Mouse (Mus musculus) hindbrain, embryonic 10.5 days (tissue): ENCODE measurements at regions not wholly inside any gene's neighbourhood (a gene's known extent, or its start where the extent isn't known, plus 50 kb on each side); places are given as distances from the start of the nearest gene placed in this dataset.

Experiments
- DNase-seq: peaks from one replicate; pipeline ENCODE4 v3.0.0-alpha.2; 2017; ENCODE audit warnings: low spot score
- H3K27ac ChIP-seq: fragments of 300-500 bp; sonication (generic); 2 replicates; pipeline ENCODE4 v1.5.1; 2016; ENCODE audit warnings: mild to moderate bottlenecking, moderate library complexity
- H3K27me3 ChIP-seq: fragments of 300-500 bp; sonication (generic); 2 replicates; pipeline ENCODE4 v1.6.1; 2016; ENCODE audit warnings: mild to moderate bottlenecking; ENCODE audit not compliant: poor library complexity, insufficient read depth, severe bottlenecking
- H3K36me3 ChIP-seq: fragments of 300-500 bp; sonication (generic); 2 replicates; pipeline ENCODE4 v1.6.1; 2016; ENCODE audit warnings: mild to moderate bottlenecking, moderate library complexity
- H3K4me1 ChIP-seq: fragments of 300-500 bp; sonication (generic); replicated peaks from 2 replicates; pipeline ENCODE4 v1.6.1; 2016; ENCODE audit warnings: mild to moderate bottlenecking
- H3K4me3 ChIP-seq: fragments of 300-500 bp; sonication (generic); 2 replicates; pipeline ENCODE4 v1.5.1; 2016; ENCODE audit warnings: mild to moderate bottlenecking, moderate library complexity
- H3K9me3 ChIP-seq: fragments of 300-500 bp; sonication (generic); 2 replicates; pipeline ENCODE4 v1.6.1; 2016; ENCODE audit warnings: mild to moderate bottlenecking, moderate library complexity
- WGBS: fragments of 180-500 bp; shearing (Covaris S2); methylation state at CpG from one replicate; pipeline ENCODE4 v1.1.7; 2016; 5-methylcytosine and 5-hydroxymethylcytosine counted together

DNA sequence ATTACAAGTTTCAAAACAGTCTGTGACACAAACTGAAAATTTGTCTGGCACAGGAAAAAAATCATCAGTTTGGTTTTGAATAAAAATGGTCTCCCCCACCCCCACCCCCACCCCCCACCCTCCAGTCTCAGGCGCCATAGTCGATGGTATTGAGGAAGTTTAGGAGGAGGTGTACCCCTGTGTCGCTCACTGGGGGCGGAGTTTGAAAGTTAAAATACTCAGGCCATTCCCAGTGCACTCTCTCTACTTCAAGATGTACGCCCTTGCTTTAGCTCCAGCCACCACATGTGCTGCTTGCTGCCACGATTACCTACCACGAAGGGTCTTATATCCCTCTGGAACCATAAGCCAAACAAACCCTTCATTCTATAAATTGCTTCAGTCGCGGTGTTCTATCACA is 337.6 kb downstream of the Rapgef2 start:
- H3K27me3 ChIP-seq: no peaks in the 10 kb centered on the region
- WGBS: 92% methylated on average over 9 of the region's 9 CpGs

GRCm38 (mm10) chr3:78948171-78948570 is 338.1 kb downstream of the Rapgef2 start:
- H3K27ac ChIP-seq: no peak overlapping the region
- peak; percentile 39 for DNase-seq
- no peaks in the 10 kb centered on the region for H3K36me3 ChIP-seq
- H3K4me1 ChIP-seq: no peaks in the 10 kb centered on the region
- no peaks in the 10 kb centered on the region for H3K9me3 ChIP-seq
- WGBS: 39% methylated on average over 8 of the region's 8 CpGs
- no peak overlapping the region for H3K4me3 ChIP-seq
- H3K27me3 ChIP-seq: no peaks in the 10 kb centered on the region

More for the DNA sequence above, 337.6 kb downstream of the Rapgef2 start:
- H3K9me3 ChIP-seq: no peaks in the 10 kb centered on the region
- no peaks in the 10 kb centered on the region for H3K36me3 ChIP-seq
- no peak for DNase-seq
- no peak overlapping the region for H3K27ac ChIP-seq
- H3K4me1 ChIP-seq: no peaks in the 10 kb centered on the region
- no peak overlapping the region for H3K4me3 ChIP-seq

DNA sequence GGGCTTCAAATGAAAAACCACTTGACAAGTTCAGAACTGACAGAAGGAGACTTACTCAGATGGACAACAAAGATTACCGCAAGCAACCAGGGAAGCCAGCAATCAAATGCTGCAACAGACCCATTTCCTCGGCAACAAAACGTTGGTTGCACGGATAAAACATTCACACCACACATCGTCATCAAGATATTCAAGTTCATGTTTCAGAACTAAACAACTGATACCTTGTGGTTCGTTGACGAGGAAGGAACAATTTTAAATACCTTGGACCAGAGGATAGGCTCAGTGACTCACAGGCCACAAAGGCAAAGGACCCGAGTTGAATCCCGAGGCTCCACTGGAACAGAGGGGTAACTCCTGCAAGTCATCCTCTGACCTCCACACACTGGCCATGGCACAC is 339.1 kb downstream of the Rapgef2 start:
- Histone ChIP-seq H3K9me3 (no peaks in the 10 kb centered on the region), H3K36me3 (no peaks in the 10 kb centered on the region), H3K4me3 (no peak overlapping the region), H3K4me1 (no peaks in the 10 kb centered on the region), H3K27ac (no peak overlapping the region), H3K27me3 (no peaks in the 10 kb centered on the region)
- DNase-seq: no peak
- WGBS: 90% methylated on average over 9 of the region's 9 CpGs

DNA sequence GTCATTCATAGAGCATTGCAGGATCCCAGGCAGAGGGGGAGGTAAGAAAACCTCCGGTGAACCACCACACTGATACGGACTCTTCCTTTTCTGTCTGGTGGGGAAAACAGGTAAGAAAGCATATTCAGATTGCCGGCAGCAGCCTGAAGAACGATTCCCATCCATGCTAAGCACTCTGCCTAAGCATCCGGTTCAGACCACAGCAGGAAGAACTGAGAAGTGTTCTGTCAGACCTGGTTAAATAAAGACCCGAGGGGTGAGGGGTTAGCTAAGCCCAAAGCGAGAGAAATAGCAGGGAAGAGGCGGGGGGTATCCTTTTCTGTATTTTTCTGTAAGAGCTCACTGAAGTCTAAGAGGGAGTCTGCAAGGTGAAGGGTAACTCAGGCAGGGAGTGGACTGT is 342.1 kb downstream of the Rapgef2 start:
- Histone ChIP-seq H3K9me3 (no peaks in the 10 kb centered on the region), H3K4me3 (no peak overlapping the region), H3K27me3 (no peaks in the 10 kb centered on the region), H3K27ac (no peak overlapping the region), H3K36me3 (no peaks in the 10 kb centered on the region), H3K4me1 (no peaks in the 10 kb centered on the region)
- DNase-seq: no peak
- 75% methylated on average over 8 of the region's 8 CpGs for WGBS

DNA sequence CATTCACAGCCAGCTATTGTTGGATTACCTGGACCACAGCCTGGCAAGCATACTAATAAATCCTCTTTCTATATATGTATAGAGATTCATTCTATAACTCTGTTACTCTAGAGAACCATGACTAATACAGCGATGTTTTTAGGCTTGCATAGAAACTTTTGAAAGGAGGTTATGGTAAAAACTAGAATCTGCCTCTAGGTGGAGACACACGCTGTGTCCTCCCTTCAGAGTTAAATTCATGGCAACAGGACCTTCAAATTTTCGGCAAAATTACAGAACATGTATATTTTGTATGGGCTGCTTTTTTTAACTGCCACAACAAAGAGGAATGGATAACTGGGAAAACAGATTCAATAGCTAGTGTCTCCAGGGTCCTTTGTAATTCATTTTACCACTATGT is 353.3 kb downstream of the Rapgef2 start:
- H3K36me3 ChIP-seq: no peaks in the 10 kb centered on the region
- H3K9me3 ChIP-seq: no peaks in the 10 kb centered on the region
- no peak for DNase-seq
- H3K4me3 ChIP-seq: no peak overlapping the region
- H3K27me3 ChIP-seq: no peaks in the 10 kb centered on the region
- 81% methylated on average over 3 of the region's 3 CpGs for WGBS
- no peak overlapping the region for H3K27ac ChIP-seq
- no peaks in the 10 kb centered on the region for H3K4me1 ChIP-seq

GRCm38 (mm10) chr3:78919850-78920249 is 366.5 kb downstream of the Rapgef2 start:
- WGBS: 57% methylated on average over 6 of the region's 6 CpGs
- Histone ChIP-seq H3K36me3 (no peaks in the 10 kb centered on the region), H3K27me3 (no peaks in the 10 kb centered on the region), H3K9me3 (no peaks in the 10 kb centered on the region), H3K27ac (no peak overlapping the region), H3K4me3 (no peak overlapping the region), H3K4me1 (peaks cover 9% of the 10 kb centered on the region; the same call in 1 of the 2 replicates)
- DNase-seq: no peak

DNA sequence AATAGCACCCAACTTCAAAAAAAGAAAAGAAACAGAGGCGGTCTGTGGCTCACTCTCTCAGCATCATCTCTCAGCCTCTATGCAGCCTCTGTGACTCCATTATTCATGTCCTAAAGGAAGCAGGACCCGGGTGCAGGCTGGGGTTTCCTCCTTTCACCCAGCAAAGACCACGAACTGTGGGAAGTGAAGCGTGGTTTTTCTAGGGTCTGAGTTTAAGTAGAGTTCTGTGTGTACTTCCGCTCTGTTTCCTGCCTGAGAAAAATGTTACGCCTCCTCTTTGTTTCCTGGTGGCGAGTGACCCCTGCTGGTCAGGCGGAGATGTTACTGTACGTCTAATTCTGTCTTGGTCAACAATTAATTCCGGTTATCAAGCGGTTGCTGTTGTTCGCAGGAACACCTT is 366.9 kb downstream of the Rapgef2 start:
- Histone ChIP-seq H3K9me3 (no peaks in the 10 kb centered on the region), H3K27ac (peak overlapping the region; percentile 76), H3K27me3 (no peaks in the 10 kb centered on the region), H3K4me1 (peaks cover 9% of the 10 kb centered on the region; the same call in 1 of the 2 replicates), H3K4me3 (peak overlapping the region; percentile 33), H3K36me3 (no peaks in the 10 kb centered on the region)
- WGBS: 23% methylated on average over 12 of the region's 12 CpGs
- DNase-seq: peak; percentile 81

DNA sequence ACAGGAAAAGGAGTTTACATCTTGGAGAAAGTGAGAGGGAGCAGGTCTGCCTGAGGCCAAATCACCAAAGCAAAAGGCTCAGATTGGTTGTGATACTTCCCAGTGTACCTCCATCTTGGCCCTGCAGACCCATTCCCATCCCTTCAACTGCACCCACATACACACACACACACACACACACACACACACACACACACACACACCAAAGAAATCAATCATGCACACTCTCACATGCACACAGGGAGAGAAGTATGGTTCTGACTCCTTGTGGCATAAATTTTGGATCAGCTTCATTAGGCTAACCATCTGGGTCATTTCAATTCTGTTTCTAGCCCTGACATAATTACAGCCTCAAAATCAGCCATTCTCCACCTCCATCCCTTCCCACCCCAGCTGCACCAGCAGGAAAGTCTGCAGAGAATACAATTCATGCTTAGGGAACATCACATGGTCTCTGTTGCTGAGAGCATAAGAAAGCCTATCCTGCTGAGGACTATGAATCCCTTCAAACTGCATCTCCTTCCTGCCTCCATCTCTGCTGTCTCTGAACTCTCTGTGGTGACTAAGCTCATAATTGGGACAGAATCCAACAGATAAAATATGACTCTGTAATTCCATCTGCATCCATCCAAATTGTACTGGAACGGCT is 378.0 kb downstream of the Rapgef2 start:
- Histone ChIP-seq H3K36me3 (no peaks in the 10 kb centered on the region), H3K27ac (no peak overlapping the region), H3K9me3 (no peaks in the 10 kb centered on the region), H3K27me3 (no peaks in the 10 kb centered on the region), H3K4me1 (peaks cover 3% of the 10 kb centered on the region; the same call in 1 of the 2 replicates), H3K4me3 (no peak overlapping the region)
- 83% methylated on average over 1 of the region's 1 CpGs for WGBS
- no peak for DNase-seq

GRCm38 (mm10) chr3:78907778-78908177 is 378.5 kb downstream of the Rapgef2 start:
- Histone ChIP-seq H3K27me3 (no peaks in the 10 kb centered on the region), H3K4me3 (no peak overlapping the region), H3K4me1 (peaks cover 9% of the 10 kb centered on the region; the same call in 1 of the 2 replicates), H3K9me3 (no peaks in the 10 kb centered on the region), H3K27ac (no peak overlapping the region), H3K36me3 (no peaks in the 10 kb centered on the region)
- DNase-seq: no peak
- 89% methylated on average over 7 of the region's 7 CpGs for WGBS

GRCm38 (mm10) chr3:78901838-78902484 is 384.4 kb downstream of the Rapgef2 start:
- no peaks in the 10 kb centered on the region for H3K9me3 ChIP-seq
- peaks cover 42% of the 10 kb centered on the region for H3K4me1 ChIP-seq
- H3K4me3 ChIP-seq: no peak overlapping the region
- 62% methylated on average over 4 of the region's 4 CpGs for WGBS
- DNase-seq: peak; percentile 15
- peak overlapping the region; percentile 76 for H3K27ac ChIP-seq
- no peaks in the 10 kb centered on the region for H3K36me3 ChIP-seq
- no peaks in the 10 kb centered on the region for H3K27me3 ChIP-seq

DNA sequence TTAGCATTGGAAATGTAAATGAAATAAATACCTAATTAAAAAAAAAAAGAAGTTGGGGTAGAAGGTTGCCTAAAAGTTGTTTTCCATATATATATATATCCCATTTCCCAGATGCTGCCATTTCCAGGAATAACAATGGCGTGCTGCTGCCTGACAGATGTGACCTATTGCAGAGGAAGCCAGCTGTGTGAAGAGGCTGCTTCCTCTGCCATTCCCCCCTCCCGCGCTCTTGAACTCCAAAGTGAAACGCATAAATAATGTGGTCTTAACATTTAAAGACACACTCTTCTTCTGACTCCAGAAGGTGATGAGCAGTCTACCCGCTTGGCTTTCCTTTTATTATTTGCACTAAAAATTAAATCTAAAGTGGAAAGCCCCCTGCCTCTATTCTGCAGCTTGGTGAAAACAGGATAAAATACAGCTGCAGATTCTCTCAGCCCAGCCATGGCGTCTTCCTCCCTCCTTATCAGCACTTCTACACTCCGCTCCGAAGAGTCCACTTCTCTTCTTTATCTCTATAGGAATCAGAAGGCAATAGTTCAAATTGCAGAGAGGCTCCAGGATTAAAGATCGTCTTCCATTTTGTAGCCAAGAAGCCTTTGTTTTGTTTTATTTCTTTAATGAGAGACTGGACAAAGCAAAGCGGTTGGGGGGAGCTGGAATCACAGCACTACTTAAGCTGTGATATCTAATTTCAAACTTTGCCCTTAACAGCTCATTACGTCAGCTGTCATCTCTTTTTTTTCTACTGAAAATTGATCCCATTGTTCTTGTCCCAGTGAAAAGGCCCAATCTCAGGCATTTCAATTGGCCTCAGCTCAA is 385.1 kb downstream of the Rapgef2 start:
- Histone ChIP-seq H3K27me3 (no peaks in the 10 kb centered on the region), H3K9me3 (no peaks in the 10 kb centered on the region), H3K27ac (peak overlapping the region; percentile 76), H3K36me3 (no peaks in the 10 kb centered on the region), H3K4me1 (peaks cover 42% of the 10 kb centered on the region), H3K4me3 (no peak overlapping the region)
- no peak for DNase-seq
- 37% methylated on average over 11 of the region's 11 CpGs for WGBS

DNA sequence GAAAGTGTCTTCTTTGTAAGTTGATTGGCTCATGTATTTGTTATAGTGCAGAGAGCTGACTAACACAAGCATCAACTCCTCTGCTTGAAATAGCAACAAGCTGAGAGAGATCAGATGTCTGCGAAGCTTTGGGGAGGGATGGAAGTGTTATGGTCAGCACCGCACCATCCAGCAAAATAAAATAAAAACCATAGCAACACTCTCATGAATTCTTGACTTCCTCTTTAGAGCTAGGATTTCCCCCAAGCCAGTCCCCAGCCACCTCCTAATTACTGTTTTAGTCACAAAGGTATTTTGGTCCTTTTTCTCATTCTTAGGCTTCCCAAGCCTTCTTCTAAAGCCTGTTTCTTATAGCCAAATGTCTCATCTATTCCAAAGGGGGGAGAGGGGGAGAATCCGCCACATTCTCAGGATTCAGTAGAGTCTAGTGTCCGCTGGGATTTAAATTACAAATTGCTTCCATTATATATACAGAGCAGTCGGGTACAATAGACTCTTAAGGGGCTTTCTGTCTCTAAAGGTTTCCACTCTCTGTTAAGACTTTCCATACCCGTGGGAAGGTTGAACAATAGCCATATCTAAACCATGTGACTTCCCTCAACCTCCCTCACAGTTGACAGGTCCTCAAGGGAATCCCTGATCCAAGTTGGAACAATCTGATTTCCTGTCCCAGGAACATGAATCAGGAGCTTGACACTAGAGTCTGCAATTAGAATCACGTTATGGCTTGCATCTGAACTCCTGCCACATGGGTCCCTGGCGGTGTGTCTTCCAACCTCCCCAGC is 386.7 kb downstream of the Rapgef2 start:
- H3K27ac ChIP-seq: peak overlapping the region; percentile 35
- WGBS: 58% methylated on average over 8 of the region's 8 CpGs
- H3K4me1 ChIP-seq: peaks cover 42% of the 10 kb centered on the region
- no peak overlapping the region for H3K4me3 ChIP-seq
- H3K36me3 ChIP-seq: no peaks in the 10 kb centered on the region
- H3K27me3 ChIP-seq: no peaks in the 10 kb centered on the region
- no peak for DNase-seq
- no peaks in the 10 kb centered on the region for H3K9me3 ChIP-seq
